Mouse (Mus musculus) left cerebral cortex, postnatal 14 days (tissue): ENCODE measurements at regions not wholly inside any gene's neighbourhood (a gene's known extent, or its start where the extent isn't known, plus 50 kb on each side); places are given as distances from the start of the nearest gene placed in this dataset.
"Not testable (repeated sequence)": the region's sequence is repeated elsewhere in the genome, so short reads cannot be mapped to it uniquely, and the experiment has no call there.

Experiments
- DNase-seq, 2 experiments: peaks; one replicate each; pipeline ENCODE4 v3.0.0; 2021 to 2022; ENCODE audit warnings: low spot score in 2 of 2, mixed read lengths in 1 of 2
- intact Hi-C: fragments of 180-260 bp; cut with DNase I; formaldehyde crosslinking; loops from one replicate; pipeline ENCODE4 v1.15.1; 2025
- microRNA-seq, 2 experiments: library from miRNA; unstranded; fragments of <30 nt; microRNA quantifications; one replicate each; pipeline ENCODE4 v1.2.0; 2022

DNA sequence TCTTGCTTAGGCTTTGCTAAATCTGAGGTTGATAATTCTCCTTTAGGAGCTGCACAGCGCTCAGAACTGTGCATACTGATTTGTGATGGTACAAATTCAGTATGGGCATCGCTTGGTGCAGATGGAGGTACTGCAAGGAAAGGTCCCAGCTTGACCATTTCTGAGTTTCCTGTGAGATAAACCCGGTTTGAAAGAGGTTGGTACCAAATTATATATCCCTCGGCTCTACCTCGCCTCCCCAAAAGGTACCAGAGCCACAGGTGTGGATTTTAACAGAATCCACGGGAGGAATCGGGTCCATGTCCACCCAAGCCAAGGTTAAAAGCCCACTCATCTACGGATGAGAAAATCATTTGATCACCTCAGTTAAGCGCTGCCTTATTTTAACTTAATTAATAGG is 172.5 kb upstream of the Zfp808 start:
- intact Hi-C loops, DNase-seq: not testable (repeated sequence)

DNA sequence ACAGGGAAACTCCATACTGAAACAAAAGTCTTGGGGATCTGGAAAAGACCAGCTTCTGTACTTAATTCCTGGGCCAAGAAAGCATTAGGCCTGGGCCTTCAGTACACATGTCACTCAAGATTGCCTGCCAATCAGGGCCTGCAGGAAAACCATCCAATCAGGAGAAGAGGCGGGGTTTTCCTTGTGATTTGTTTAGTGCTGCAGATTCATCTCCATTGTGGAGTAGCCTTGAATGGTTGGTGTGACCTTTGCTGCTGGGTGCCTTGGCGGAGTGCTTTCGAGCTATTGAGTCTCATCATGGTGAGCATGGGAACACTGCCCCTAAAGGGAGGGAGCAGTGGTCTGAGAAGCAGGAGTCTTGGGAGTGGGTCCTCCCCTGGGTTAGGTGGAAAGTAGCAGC is 150.8 kb upstream of the Zfp808 start:
- intact Hi-C loops, DNase-seq: not testable (repeated sequence)

DNA sequence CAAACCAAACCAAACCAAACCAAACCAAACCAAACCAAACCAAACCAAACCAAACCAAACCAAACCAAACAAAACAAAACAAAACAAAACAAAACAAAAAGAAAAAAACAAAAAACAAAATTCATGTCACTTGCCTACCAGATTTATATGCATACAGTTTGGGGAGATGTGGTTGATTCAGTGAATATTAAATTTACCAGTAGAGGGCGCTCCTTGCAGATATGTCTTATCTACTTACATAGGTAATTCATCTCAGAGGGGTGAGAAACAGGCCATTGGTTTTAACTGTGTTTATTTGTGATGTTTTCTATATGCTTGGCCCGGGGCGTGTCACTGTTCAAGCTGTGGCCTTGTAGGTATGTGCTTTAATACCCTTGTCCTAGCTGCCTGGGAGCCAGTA is 133.2 kb upstream of the Zfp808 start:
- DNase-seq, intact Hi-C loops: not testable (repeated sequence)

DNA sequence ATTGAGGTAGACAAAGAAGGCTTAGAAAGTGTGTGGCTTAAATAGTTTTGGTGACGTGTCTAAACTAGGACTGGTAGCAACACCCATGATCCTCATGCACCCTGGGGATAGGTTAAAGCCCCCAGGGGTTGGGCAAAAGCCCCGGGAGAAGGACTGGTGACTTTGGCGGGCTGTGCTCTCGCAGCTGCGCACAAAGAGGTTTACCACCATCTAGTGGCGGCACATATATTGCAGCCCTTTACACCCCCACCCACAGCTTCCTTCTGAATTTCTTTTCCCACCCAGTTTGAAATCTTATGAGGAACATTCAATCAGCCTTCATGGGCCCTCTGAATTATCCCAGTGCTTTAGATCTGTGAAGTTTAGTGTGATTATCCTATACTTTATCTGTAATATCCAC is 130.9 kb upstream of the Zfp808 start:
- not testable (repeated sequence) for DNase-seq

GRCm38 (mm10) chr13:62007321-62007720 is 122.4 kb upstream of the Zfp808 start:
- intact Hi-C loops, result not testable (repeated sequence)
- DNase-seq, result peak; percentile 7 to 34

More for the DNA sequence above, 130.9 kb upstream of the Zfp808 start:
- intact Hi-C loops, result not testable (repeated sequence)

DNA sequence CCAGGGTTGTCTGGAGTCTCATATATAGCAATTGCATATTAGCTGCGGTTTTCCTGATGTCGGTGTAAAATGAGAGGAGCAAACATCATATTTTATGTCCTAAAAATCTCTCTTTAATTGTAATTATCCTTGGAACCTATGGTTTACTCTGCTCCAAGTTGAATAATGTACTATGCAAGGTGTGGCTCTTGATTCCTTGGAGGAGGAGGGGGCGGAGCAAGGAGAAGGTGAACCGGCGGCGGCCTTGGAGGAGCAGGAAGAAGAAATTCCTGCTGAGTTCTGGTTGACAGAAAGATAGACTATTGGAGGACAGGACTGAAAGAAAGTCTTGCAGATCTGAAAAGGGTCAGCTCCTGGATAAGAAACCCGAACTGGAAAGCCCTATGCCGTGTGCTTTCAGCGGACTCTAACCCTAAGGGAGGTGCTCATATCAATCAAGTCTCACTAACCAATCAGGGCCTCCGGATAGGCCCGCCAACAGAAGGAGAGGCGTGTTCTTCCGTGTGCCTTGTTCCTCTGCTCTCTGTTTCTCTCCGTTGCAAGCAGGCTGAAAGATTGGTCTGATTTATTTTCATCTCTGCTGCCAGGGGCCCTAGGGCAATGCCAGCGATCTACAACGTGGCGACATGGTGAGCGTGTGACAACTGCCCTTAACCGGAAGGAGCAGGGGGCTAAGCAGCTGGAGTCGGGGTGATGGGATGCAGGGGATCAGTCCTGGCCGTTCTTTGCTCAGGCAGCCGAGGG is 114.1 kb upstream of the Zfp808 start:
- peak; percentile 8 to 12 for DNase-seq
- intact Hi-C loops, result not testable (repeated sequence)

DNA sequence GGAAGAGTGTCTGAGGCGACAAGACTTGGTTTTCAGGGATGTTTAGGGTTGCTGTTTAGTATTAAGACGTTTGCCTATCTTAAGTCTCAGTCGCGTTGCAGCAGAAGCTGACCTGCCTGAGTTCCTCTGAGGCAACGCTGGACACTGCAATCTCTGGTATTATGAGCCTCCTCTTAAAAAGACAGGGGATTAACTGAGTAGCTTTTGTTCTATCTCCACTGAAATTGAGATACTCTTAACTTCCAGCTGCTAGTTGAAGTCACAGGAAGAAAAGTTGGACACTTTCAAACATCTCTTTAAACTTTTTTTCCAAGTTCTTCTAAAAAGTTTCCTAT is 113.6 kb upstream of the Zfp808 start:
- DNase-seq, intact Hi-C loops: not testable (repeated sequence)

DNA sequence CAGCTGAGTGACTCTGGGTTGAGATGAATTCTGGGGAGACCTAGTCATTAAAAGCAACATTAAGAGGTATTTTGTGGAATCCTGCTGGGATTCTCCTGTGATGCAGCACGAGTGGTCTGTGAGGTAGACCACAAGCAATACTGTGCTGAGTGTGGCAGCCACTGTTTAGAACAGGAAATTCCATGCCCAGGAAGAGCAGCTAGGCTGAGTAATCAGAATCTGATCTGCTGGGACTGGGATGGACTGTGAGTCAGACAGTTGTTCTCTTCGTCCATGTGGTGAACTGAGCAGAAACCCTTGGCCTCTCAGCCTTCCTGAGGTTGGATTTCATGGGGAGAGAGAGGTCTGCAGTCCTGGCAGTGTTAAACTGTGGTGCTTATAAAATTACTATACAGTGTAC is 92.0 kb upstream of the Zfp808 start:
- DNase-seq, intact Hi-C loops: not testable (repeated sequence)

GRCm38 (mm10) chr13:62077951-62078671 is 51.6 kb upstream of the Zfp808 start:
- intact Hi-C loops, DNase-seq: not testable (repeated sequence)

GRCm38 (mm10) chr13:62078893-62079292 is 50.8 kb upstream of the Zfp808 start:
- DNase-seq, intact Hi-C loops: not testable (repeated sequence)

Small RNAs in the stretch of these regions (microRNA-seq; reads per million reads assigned to microRNA genes)
- 0 reads per million in 2 experiments for gene Gm25649
